Mouse (Mus musculus) cerebellum, postnatal 10 days (tissue): ENCODE results near the gene Ppp4c.
"Not testable (repeated sequence)": the region's sequence is repeated elsewhere in the genome, so short reads cannot be mapped to it uniquely, and the experiment has no call there.

Experiments used
- DNase-seq, 2 experiments: peaks; one replicate each; pipeline ENCODE4 v3.0.0; 2021; ENCODE audit warnings: mixed read lengths in 2 of 2

Gene Ppp4c

DNA sequence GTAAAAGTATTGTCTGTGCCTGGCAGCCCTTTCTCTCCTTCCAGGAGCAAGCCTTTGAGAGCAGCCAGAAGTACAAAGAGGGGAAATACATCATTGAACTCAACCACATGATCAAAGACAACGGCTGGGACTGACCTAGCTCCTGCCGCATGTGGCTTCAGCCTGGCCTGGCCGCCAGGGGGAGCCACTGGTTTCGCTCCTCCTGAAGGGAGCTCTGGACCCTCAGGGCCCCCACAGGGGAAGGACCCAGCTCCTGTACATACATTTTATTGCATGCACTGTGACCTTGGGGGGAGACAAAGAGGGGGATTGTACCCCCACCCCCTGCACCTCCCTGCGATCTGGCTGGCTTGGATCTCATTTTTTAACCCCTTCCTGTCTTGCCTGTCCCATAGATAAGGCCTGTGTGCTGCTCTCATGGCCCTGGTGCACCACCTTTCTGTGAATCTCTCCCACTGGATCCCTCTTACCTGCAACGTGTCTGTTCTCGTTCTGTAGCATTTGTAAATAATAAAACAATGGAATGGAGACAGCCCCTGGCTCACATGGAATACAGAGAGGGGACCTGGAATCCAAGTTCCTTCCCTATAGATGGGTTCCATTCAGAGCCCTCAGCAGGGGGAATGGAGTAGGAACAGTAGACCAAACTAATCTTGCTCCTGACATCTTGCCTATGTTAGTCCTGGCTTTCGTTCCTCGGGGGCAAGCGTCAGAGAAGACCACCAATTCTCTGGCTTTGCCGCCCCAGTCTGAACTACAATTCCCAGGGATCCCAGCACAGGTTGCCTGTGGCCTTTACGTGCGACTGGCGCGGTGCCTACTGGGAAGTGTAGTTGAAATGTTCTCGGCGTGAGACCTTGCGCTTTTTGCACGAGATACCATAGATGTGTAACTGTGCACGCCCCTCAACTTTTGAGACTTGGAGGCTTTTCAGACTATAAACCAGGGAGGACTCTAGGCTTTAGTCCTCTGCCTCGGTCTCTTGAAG lies 12.0 kb downstream of the Ppp4c start:
- peak; percentile 96 to 97 for DNase-seq

DNA sequence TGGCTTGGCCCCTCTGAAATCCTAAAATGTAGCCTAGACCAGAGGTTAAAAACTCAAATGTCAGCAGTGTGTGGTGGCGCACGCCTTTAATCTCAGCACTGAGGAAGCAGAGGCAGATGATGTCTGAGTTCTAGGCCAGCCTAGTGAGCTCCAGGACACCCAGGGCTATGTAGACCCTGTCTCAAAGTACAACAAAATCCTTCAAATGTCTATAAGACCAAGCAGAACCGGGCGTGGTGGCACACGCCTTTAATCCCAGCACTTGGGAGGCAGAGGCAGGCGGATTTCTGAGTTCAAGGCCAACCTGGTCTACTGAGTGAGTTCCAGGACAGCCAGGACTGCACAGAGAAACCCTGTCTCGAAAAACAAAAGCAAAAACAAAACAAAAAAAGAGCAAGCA lies 13.2 kb downstream of the Ppp4c start:
- not testable (repeated sequence) for DNase-seq

DNA sequence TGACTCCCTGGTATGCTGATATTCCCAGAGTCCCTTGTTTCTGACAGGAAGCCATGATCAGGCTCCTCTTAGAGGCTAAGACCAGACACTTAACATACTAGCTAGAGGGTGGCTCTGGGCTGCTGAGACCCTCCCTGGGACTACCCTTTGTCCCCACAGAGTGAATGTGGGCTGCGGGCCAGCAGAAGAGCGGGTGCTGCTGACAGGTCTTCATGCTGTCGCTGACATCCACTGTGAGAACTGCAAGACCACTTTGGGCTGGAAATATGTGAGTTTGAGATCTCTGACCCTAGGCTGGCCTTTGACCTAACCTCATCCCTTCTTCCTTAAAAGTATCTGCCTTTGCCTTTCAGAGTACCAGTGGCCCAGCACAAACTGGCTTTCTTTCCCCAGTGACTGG lies 14.1 kb downstream of the Ppp4c start:
- peak in 1 of 2 experiments; percentile 44 for DNase-seq

DNA sequence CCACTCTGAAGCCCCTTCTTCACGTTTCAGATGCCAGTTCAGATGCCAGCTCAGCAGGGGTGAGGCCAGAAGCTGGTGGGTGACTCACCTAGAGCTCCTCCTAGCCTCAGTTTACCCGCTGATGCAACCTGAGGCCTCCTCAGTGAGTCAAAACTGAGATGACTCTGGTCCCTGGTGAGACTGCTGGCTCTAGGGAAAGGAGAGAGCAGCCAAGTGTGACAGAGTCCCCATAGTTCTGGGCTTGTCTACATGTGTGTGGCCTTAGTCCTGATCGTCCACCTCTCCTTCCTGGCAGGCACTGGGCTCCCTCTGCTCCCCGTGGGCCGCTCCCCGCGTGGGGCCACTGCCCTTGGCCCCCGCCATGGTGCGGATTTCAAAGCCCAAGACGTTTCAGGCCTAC lies 14.8 kb downstream of the Ppp4c start:
- peak; percentile 64 to 66 for DNase-seq

DNA sequence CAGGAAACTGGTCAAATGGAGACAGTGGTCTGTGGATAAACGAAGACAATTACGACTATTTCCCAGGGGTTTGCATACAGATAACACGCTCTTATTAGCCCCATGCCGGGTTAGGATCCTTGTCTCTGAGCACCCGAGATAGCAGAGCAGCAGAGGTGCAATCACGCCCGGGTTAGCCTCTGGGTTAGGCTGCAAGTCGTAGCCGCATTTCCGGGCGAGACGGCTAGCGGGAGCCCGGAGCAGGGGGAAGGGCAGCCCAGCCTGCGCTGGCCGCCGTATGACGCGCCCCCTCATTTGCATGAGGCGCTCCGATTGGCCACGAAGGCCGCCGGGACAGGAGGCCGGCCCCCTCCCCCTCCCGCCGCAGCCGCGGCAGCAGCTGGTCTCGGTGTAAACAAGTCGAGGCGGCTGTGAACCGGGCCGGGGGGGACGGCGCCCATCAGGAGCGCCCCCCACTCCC lies 15.7 kb downstream of the Ppp4c start, which contains the start of gene Ypel3:
Ypel3 (plus strand) TSS at position 358 of the 460 bp plus-strand sequence.
- peak; percentile 98 for DNase-seq

DNA sequence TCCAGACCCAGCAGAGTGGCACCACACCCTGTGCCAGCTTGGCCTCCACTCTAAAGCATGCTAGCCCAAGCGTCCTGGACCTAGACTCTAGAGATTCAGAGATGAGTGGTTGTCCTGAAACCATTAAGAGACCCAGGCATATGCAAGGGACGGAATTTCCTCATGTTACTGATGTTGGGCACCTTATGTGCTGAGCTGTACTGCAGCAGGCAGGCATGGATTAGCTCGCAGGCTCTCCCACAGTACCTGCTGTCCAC lies 16.4 kb downstream of the Ppp4c start:
- DNase-seq = no peak

DNA sequence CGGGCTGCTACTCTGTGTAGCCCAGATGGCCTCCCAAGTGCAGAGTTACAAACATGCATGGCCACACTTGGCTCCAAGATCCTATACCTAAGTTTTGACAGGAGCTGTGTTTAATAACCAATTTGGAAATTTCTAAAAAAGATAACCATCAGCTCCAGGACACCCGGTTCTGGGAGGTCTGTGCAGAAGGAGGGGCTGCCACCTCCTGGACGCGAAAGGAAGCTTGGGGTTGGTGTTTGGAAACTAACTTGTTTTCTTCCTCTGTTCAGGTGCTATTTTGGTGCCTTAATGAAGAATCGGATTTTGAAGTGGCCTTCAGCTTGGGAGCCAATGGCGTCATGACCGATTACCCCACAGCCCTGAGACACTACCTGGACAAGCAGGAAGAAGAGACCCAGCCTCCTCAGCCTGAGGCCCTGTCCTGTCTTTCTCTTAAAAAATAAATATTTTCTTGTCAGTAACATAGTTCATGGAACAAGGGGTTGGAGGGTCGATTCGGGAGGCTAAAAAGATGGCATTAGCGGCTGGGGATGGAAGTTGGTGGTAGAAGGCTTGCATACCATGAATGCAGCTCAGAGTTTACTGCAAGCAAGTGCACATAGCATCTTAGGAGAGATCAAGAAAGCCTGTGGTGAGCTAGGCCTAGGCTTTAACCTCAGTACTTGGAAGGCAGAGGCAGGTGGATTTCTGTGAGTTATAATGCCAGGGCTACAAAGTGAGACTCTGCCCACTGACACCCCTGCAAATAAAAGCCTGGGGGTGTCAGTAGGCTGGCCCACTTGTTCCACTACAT lies 16.9 kb downstream of the Ppp4c start:
- DNase-seq = no peak

DNA sequence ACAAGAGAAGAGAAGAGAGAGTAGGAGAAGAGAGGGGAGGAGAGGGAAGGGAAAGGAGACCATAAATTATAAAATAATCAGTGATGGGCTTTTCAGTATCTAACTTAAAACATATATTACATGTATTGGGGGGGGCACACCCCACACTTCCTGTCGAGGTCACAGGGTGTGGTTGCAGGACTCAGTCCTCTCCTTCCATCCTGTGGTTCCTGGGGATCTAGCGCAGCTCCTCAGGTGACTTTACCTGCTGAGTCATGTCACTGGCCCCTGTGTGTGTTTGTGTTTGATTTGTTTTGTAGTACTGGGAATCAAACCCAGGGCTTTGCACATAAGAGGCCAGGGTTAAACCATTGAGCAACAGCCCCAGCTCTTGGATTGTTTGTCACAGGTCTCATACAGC lies 17.8 kb downstream of the Ppp4c start:
- DNase-seq = no peak

DNA sequence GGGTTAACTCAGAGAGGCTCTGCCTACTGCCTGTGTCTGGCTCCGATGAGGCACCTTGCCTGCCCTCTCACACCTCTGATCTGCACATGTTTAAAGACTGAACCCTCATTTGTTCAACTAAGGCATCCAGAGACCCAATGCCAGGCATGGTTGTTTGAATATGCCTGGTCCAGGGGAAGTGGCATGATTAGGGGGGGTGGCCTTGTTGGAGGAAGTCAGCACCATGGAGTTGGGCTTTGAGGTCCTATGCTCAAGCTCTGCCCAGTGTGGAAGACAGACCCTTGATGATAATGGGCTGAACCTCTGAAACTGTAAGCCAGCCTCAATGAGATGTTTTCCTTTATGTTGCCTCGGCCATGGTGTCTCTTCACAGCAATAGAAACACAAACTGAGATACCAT lies 18.9 kb downstream of the Ppp4c start:
- no peak for DNase-seq

DNA sequence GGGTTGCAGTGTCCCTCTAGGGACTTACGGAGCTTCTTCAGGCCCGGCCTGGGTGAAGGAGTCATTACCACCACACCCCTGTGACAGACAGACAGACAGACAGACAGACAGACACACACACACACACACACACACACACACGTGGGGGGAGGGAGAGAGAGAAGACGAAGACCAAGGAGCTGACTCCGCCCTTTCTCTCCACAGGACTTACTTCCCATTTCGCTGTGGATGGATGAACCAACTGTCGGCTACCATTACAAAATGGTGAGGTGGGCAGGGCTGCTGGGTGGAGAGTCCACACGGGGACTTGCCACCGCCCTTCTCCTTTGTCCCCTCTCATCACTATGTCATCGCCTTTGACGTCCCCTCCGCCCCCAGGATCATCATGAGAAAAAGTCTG lies 21.5 kb downstream of the Ppp4c start:
- DNase-seq = no peak

DNA sequence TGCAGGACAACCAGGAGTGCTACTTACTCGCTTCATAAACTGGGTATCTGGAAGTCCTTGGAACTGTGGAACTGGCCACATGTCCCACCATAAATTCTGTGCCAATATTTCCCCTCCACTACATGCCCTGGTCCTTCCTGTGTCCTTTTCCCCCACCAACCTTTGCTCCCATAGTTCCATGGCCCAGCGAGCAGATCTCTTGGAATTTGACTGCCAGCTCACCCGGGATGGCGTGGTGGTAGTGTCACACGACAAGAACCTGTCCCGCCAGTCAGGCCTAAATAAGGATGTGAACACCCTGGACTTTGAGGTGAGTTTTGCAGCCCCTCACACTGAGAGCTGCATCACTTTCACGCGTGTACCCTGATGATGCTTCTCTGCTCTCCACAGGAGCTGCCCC lies 25.3 kb downstream of the Ppp4c start:
- no peak for DNase-seq

DNA sequence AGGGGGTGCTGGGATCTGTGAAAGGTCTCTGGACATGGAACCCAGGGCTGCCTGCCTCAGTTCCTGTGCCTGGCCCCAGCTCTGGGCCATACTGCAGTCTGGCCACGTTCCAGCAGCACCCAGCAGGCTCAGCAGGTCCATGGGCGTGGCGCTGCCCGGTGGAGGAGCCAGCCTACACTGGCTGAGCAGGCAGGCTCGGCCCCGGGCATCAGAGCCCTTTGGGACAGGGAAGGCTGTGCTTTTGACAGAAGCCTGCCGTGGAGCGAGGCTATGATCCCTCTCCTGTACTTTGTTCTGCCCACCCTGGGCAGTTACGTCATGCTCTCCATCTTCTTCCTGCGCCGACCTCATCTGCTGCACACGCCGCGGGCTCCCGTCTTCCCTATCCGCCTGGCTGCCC lies 26.1 kb downstream of the Ppp4c start, which contains the start of gene Gdpd3:
Gdpd3 (plus strand) TSS at position 134 of the 400 bp plus-strand sequence.
- DNase-seq = no peak

DNA sequence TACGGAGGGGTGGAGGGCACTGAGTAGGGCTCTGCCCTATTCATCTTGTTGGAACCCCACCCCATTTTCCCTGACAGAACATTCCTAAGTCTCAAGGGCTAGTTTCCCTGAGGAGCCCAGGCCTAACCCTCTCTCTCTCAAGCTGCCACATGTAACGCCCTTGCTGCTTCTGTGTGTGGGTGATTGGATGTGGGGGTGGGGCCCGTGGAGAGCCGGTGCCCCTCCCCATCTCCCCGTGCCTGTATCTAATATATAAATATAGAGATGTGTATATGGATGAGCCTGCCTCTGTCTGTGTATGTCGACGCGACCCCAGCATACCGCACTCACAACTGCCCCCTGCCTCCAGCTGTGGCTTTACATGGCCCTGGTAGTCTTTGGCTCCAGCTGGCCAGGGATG lies 26.8 kb downstream of the Ppp4c start:
- DNase-seq = no peak

DNA sequence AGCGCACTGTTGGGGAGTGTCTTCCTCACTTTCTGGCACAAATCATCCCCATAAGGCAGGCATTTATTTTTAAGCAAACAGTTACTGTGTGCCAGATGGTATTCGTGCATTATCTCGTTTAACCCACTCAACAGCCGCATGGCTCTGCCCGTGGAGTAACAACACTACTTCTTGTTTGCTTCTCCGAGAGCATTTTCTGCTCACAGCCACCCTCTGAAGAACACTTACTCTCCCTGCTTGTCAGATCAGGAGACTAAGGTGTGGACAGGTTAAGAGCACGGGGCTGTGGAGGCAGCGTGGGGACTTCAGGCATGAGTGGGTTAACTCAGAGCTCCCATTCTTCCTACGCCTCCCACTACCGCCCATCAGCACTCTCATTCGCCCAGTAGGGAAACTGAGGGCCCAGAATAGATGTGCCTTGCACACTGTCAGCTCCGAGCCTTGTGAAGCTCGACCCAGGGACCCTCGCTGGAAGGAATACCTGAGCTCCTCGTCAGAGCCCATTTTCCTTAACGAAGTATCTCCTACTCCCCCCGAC lies 29.8 kb downstream of the Ppp4c start:
- no peak for DNase-seq

DNA sequence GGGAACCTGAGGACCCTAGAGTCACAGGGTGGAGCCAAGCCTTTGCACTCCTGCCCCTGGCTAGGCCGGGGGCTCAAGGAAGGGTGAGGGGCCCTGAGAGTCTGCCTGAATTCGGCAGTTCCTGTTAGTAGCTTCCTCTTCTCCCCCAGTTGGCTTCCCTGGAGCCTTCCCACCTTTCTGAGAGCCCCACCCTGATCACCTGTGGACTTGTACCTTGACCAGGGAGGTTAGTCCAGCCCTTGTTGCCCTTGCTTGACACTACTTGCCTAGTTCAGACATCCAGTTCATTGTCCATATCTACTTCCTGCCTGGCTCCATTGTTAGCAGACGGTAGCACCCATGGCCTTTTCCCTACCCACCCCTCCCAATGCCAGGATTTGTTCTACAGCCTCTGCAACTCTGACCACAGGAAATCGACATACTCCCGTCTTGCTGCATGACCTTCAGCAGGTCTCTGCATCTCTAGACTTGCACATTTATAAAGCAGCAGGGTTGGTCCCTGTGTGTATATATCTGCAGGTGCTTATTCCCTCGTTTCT lies 30.7 kb downstream of the Ppp4c start:
- DNase-seq = no peak

DNA sequence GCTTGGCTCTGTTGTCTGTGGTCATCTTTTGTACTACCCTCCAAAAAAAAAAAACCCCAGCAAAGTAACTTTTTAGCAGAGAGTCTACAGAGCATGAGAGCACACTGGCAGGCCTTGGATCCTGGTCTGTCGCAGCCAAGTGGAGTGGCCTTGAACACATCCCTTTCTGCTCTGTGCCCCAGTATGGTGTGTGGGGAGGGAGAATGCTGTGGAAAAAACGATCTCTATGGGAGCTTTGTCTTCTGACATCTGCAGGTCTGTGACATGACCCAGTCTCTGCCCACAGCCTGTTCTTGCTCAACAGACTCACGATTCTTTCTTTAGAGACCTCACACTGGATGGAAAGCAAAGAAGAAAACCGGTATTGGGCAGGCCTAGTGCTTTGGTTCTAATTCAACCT lies 31.3 kb downstream of the Ppp4c start:
- DNase-seq = no peak

DNA sequence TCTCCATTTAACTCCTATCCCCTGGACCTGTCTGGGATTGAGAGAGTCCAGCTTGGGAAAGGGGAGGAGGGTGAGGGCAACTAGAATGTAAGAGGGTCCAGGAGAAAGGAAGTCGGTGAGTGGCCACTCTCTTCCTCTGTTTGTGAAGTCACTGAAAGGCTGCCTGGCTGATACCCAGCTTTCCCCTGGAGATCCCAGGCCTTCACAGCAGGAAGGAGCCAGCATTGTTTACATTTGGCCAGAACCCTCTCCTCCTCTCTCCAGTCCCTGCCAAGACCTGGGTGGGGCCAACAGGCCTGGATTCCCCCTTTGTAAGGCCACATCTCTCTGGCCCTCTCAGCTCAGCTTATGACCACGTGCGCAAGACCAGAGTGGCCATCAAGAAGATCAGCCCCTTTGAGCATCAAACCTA lies 31.9 kb downstream of the Ppp4c start:
- DNase-seq = peak; percentile 73 to 81

DNA sequence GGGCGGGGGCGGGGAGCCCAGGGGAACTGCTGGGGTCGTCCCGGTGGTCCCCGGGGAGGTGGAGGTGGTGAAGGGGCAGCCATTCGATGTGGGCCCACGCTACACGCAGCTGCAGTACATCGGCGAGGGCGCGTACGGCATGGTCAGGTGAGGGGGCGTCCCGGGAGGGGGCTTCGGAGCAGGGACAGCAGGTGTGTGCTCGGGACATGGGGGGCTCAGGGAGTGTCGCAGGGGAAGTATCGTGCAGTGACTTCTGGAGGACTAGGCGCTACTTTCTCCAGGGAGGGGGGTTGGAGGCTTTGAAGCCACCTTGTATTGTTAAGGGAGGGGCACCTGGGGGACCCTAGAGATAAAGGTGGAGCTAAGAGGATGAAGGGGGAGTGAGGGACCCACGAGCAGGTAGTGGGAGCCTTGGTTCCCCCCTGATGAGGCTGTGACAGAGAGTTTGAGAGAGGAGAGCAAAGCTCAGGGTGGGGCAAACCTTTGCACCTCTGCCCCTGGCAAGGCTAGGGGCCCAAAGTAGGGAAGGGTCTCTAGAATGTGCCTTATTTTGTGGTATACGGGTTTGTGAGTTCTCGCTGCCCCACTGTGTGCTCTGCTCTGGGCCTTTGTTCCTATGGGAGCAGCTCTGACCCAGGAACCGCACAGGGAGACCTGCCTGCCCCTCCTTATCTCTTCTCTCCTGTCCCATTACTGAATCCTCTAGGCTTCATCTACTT lies 32.5 kb downstream of the Ppp4c start:
- DNase-seq = no peak

DNA sequence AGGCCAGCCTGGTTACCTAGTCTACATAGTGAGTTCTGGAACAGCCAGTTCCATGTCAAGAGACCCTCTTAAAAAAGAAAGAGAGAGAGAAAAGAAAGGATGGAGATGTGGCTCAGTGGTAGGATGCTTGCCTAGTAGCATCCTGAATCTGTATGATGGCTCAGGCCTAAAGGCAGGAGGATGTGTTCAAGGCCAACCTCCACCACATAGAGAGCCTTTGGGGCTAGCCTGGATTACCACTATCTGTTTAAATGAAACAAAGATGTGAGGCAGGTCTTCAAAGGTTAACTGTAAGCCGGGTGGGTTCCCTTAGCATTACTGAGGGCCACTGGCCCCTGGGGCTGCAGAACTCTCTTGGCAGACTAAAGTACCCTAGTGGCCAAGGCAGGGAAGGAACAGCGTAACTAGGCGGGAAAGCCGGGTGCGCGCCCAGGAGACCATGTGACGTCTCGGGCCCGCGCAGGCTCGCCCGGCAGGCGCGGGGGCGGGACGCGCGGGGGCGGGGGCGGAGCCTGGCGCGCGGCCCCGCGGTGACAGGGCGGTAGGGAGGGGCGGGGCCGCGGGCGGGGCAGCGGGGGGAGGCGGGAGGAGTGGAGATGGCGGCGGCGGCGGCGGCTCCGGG lies 33.1 kb downstream of the Ppp4c start, which contains the start of gene Mapk3:
Mapk3 (plus strand) TSS at position 552 of the 622 bp plus-strand sequence.
- peak; percentile 93 to 95 for DNase-seq

DNA sequence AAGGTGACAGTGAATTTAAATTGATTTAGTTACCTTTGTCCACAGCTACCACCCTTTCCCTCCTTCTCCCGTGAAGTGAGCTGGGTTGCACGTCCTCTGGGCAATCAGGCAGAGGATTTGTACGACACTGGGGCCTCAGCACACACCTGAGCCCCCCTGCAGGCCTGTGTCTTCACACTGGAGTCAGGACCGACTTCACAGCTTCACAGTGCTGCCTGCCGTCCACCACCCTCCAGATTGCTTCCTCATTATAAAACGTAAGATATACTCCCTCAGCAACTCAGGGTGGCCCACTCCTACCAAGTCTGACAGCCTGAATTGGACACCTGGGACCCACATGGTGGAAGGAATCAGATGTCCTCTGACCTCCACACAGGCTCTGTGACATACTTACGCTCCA lies 33.8 kb downstream of the Ppp4c start:
- DNase-seq = no peak

DNA sequence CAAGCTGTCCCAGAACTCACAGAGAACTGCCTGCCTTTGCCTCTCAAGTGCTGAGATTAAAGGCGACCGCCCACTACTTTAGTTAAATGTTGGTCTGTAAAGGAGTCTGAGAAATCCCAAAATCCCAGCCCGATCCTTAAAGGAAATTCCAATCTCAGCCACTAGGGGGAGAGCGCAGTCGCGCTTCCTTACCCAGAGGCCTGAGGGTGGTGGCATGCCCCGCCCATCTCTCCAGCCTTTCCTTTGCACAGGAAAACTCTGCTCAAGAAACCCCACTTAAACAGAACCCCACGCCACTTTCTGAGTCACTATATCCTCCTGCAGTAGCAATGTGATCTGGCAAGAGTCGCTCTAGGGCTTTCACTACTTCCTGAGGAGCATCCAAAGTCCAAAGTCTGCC lies 37.4 kb downstream of the Ppp4c start:
- DNase-seq = peak; percentile 89 to 94
